Mouse (Mus musculus) intestine, postnatal 0 days (tissue): ENCODE measurements around the gene Spata5. TPM values are rescaled to one million over a fixed set of nuclear protein-coding genes. Genes with fewer than 3 reads are reported as not detected.

Experiments used
- ATAC-seq: fragments of 200-750 bp; cut with Nextera tagmentation; 2 replicates; pipeline ENCODE4 v1.8.0; 2017; ENCODE audit warnings: mild to moderate bottlenecking, moderate TSS enrichment, moderate library complexity
- H3K27ac ChIP-seq: fragments of 300-500 bp; sonication (generic); 2 replicates; pipeline ENCODE4 v1.5.1; 2014; ENCODE audit warnings: mild to moderate bottlenecking, low read depth, low read length, moderate library complexity
- H3K27me3 ChIP-seq: fragments of 300-500 bp; sonication (generic); replicated peaks from 2 replicates; pipeline ENCODE4 v1.6.1; 2014; ENCODE audit warnings: low read length, mixed read lengths; ENCODE audit not compliant: control insufficient read depth, insufficient read depth
- H3K36me3 ChIP-seq: fragments of 300-500 bp; sonication (generic); 2 replicates; pipeline ENCODE4 v1.6.1; 2014; ENCODE audit warnings: mild to moderate bottlenecking, moderate library complexity; ENCODE audit not compliant: control insufficient read depth, insufficient read depth
- H3K4me1 ChIP-seq: fragments of 300-500 bp; sonication (generic); replicated peaks from 2 replicates; pipeline ENCODE4 v1.6.1; 2014; ENCODE audit warnings: antibody characterized with exemption, low read length, mixed read lengths; ENCODE audit not compliant: control insufficient read depth, insufficient read depth
- H3K4me2 ChIP-seq: fragments of 300-500 bp; sonication (generic); replicated peaks from 2 replicates; pipeline ENCODE4 v1.6.1; 2014; ENCODE audit warnings: low read depth, mild to moderate bottlenecking, moderate library complexity
- H3K4me3 ChIP-seq: fragments of 300-500 bp; sonication (generic); 2 replicates; pipeline ENCODE4 v1.5.1; 2014; ENCODE audit warnings: low read depth, low read length
- H3K9ac ChIP-seq: fragments of 300-500 bp; sonication (generic); 2 replicates; pipeline ENCODE4 v1.6.1; 2014; ENCODE audit warnings: mild to moderate bottlenecking, low read depth, low read length
- H3K9me3 ChIP-seq: fragments of 300-500 bp; sonication (generic); 2 replicates; pipeline ENCODE4 v1.6.1; 2016; ENCODE audit warnings: mixed run types; ENCODE audit not compliant: control insufficient read depth
- CTCF ChIP-seq: sonication (generic); IDR thresholded peaks from 2 replicates; pipeline ENCODE4 v1.5.1; 2016; ENCODE audit warnings: low read depth, mild to moderate bottlenecking, control low read depth, antibody characterized with exemption, moderate library complexity
- WGBS: fragments of 180-500 bp; shearing (Covaris S2); extraction: QIAGEN DNeasy Blood & Tissue Kit; methylation state at CpG from one replicate; pipeline ENCODE4 v1.1.7; 2014; 5-methylcytosine and 5-hydroxymethylcytosine counted together
- polyA plus RNA-seq: library from polyadenylated mRNA; unstranded; fragments of >200 nt; fragmentation: Nextera tagmentation; extraction: Ambion mirVana; gene quantifications from 2 replicates; pipeline ENCODE4 v1.2.1, GENCODE M21; 2015

The Spata5 gene
- polyA plus RNA-seq, 1 experiment from 2014 or later = 15.9 TPM

DNA sequence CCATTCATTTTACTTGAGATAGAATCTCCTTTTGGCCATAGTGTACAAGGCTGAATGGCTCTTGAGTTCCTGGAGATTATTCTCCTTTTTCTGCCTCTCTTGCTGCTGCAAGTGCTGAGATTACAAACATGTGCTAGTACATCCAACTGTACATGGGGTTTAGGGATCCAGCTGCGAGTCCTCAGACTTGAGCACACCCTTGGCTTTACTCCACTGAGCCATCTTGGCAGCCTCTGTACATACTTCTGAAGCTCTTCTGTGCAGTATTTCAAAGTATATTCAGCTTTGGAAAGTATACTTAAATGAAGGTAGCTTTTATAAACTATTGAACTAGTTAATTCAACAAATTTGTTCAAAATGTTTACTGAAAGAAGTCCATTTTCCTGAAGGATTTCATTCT is 20.1 kb downstream of the Spata5 start:
- no peak overlapping the region for H3K4me3 ChIP-seq
- no peak for ATAC-seq
- H3K9ac ChIP-seq = no peak overlapping the region
- H3K27ac ChIP-seq = no peak overlapping the region
- H3K4me1 ChIP-seq = no peaks in the 10 kb centered on the region
- 60% methylated on average over 1 of the region's 1 CpGs for WGBS
- H3K36me3 ChIP-seq = 0 out of 2 replicates have a peak, but pooled peaks cover 5% of the 10 kb centered on the region
- no peak for TF ChIP-seq CTCF
- H3K4me2 ChIP-seq = no peak overlapping the region
- H3K27me3 ChIP-seq = no peaks in the 10 kb centered on the region
- H3K9me3 ChIP-seq = no peaks in the 10 kb centered on the region

DNA sequence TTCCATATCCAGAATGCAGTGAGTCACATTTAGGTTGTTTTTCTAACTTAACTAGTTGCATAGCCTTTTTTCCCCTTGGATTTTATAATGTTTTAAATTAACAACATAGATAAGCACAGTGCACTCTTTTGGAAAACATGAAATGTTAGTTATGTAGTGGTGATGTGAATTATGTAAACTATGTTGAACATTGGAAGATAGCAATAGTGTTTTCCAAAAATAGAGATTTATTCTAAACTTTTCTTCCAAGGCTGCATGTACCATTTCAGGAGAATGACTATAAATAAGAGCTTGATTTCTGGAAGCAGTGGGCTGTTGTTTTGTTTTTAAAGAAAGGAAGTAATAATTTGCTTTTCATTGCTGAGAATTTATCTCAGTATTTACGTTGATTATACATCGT is 23.7 kb downstream of the Spata5 start:
- WGBS = 74% methylated on average over 2 of the region's 2 CpGs
- no peak for TF ChIP-seq CTCF
- ATAC-seq = no peak
- Histone ChIP-seq H3K9ac (no peak overlapping the region), H3K4me1 (no peaks in the 10 kb centered on the region), H3K36me3 (0 out of 2 replicates have a peak, but pooled peaks cover 12% of the 10 kb centered on the region), H3K4me2 (no peak overlapping the region), H3K27ac (no peak overlapping the region), H3K27me3 (no peaks in the 10 kb centered on the region), H3K9me3 (no peaks in the 10 kb centered on the region), H3K4me3 (no peak overlapping the region)

DNA sequence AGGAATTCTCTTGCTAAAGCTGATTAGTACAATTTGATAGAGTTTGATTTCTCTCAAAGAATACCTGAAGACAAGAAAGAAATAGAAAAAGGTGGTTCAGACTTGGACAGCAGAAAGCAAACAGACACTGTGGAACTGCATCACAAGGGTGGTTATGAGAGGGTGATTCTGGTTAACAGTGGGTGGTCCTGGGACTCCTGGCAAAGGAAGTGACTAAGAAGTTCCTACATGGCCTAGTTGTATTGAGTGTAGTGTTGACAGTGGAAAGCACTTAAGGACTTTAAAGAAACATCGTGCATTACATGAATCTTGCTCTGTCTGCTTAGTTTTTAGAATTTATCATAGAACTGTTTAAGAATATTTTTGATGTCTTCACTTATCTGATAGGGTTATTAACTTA is 36.3 kb downstream of the Spata5 start:
- 61% methylated on average over 1 of the region's 1 CpGs for whole genome bisulfite sequencing
- no peak overlapping the region for H3K9ac ChIP-seq
- H3K4me3 ChIP-seq = no peak overlapping the region
- no peaks in the 10 kb centered on the region for H3K36me3 ChIP-seq
- no peak overlapping the region for H3K27ac ChIP-seq
- ATAC-seq = no peak
- no peaks in the 10 kb centered on the region for H3K9me3 ChIP-seq
- H3K27me3 ChIP-seq = no peaks in the 10 kb centered on the region
- no peaks in the 10 kb centered on the region for H3K4me1 ChIP-seq
- H3K4me2 ChIP-seq = no peak overlapping the region
- no peak for TF ChIP-seq CTCF

DNA sequence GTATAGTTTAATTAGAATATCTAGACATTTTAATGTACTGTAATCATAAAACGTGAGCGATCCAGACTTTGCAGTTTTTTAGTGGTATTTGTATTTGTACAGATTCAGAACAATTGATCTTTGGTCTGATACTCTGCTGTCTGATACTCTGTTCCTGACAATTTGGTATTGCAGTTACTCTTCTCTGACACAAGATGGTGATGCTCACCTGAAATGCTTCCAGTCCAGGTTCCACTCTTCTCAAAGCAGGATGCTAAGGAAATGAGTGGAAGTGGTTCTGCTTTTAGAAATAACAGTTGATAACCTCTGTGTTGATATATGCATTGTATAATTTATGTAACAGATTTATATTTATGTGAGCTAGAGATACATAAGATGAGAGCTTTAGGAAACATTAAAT is 48.5 kb downstream of the Spata5 start:
- TF ChIP-seq CTCF = peak; percentile 78
- ATAC-seq = no peak
- H3K9ac ChIP-seq = no peak overlapping the region
- 82% methylated on average over 2 of the region's 2 CpGs for WGBS
- no peak overlapping the region for H3K4me2 ChIP-seq
- no peaks in the 10 kb centered on the region for H3K4me1 ChIP-seq
- H3K27me3 ChIP-seq = no peaks in the 10 kb centered on the region
- no peaks in the 10 kb centered on the region for H3K9me3 ChIP-seq
- no peaks in the 10 kb centered on the region for H3K36me3 ChIP-seq
- H3K4me3 ChIP-seq = no peak overlapping the region
- no peak overlapping the region for H3K27ac ChIP-seq

DNA sequence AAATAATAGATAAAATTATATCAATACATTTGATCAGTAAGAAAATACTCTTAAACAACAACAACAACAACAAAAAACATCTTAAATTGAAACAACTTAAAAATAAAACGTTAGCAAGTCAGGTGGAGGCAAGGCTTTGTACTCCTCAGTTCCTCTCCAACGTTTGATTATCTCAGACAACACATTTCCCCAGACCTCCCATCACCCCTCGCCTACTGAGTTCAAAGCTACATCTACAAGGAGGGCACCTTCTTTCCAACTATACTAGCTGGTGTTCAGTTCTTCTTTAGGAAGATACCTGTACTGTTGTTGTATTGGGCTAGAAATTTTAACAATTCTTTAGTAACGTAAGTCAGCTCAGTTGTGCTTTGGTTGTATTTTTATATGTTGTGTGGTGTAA is 49.7 kb downstream of the Spata5 start:
- no peak for ATAC-seq
- Histone ChIP-seq H3K36me3 (no peaks in the 10 kb centered on the region), H3K9ac (no peak overlapping the region), H3K27ac (no peak overlapping the region), H3K9me3 (no peaks in the 10 kb centered on the region), H3K27me3 (no peaks in the 10 kb centered on the region), H3K4me1 (no peaks in the 10 kb centered on the region), H3K4me2 (no peak overlapping the region), H3K4me3 (no peak overlapping the region)
- no peak for TF ChIP-seq CTCF
- 85% methylated on average over 4 of the region's 4 CpGs for WGBS

DNA sequence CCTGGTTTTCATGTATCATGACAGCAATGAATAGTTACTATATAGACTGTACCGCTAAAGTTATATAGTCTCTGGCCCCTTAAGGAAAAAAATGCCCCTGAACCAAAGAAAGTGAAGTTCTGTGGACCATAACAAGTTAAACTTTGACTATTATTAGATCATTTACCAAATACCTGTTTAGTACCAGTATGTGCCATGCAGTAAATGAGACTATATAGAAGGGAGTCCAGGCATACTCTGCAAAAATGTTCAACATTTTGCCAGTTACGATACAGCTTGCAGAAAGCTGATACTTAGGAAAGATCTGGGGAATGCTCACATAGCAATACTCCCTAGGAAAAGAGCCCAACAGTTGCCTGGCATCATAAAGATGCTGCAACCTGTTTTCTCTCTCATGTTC is 51.2 kb downstream of the Spata5 start:
- 84% methylated on average over 2 of the region's 2 CpGs for WGBS
- ATAC-seq = no peak
- no peak overlapping the region for H3K4me3 ChIP-seq
- no peaks in the 10 kb centered on the region for H3K36me3 ChIP-seq
- H3K4me1 ChIP-seq = no peaks in the 10 kb centered on the region
- no peak overlapping the region for H3K27ac ChIP-seq
- H3K27me3 ChIP-seq = no peaks in the 10 kb centered on the region
- no peak overlapping the region for H3K9ac ChIP-seq
- H3K9me3 ChIP-seq = no peaks in the 10 kb centered on the region
- no peak for TF ChIP-seq CTCF
- H3K4me2 ChIP-seq = no peak overlapping the region

DNA sequence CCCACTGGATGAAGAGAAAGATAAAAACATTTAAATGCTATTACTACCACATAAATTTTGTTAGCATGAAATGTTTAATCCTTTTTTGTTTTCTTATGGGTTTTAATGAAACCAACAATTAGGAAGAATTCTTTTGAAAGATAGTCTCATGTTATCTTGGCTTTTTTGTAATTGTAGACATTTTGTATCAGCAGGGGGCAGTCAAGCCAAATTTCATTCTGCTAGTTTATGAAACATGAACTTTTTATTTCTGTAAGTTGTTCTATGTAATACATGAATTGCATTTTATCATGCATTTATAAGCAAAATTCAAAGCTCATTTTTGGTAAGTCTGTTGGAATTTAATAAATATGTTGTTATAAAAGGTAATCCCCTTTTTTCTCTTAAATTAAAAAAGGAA is 52.8 kb downstream of the Spata5 start:
- Histone ChIP-seq H3K9me3 (no peaks in the 10 kb centered on the region), H3K4me1 (no peaks in the 10 kb centered on the region), H3K9ac (no peak overlapping the region), H3K27ac (no peak overlapping the region), H3K4me2 (no peak overlapping the region), H3K36me3 (no peaks in the 10 kb centered on the region), H3K4me3 (no peak overlapping the region), H3K27me3 (no peaks in the 10 kb centered on the region)
- peak; percentile 67 for TF ChIP-seq CTCF
- ATAC-seq = no peak
